11 mouse cellular contexts compared by ENCODE assay signal in the genomic region with DNA sequence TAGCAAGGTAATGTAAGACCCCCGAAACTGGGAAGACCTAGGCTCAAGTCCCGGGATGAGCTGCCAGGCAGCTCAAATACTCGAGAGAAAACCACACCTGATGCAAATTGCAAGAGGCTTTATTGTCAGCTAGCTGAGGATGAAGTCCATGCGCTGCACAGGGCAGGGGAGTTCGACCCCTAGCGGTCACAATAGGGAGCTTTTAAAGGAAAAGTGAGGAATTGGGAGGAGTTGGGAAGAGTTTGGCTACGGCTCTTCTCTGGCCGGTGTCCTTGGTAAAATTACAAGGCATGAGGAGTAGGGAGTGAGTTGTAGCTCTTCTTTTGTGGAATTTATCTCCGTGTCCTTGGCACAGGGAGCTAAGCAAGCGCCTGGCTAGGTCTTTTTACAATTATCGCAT. TPM values are rescaled to one million over a fixed set of nuclear protein-coding genes. Genes with fewer than 3 reads are reported as not detected.
DNase-seq lines count a peak whose midpoint lies in the region; ATAC-seq and TF ChIP-seq lines count a peak whose summit lies in the region.
"Had no signal": no experiment of that assay in that cellular context is flagged by ENCODE, and none has a peak within 500 bp of the region (broad histone marks: within the 10 kb centered on the region; RNA-seq: fewer than 3 reads in every experiment).

No protein-coding gene starts in this region.

- DNase-seq in liver, adult 2 months (ENCODE audit: extremely low read depth, low read depth, low spot score) = peak; percentile 12
- no peak for DNase-seq in liver, embryonic 11.5 days (ENCODE audit: low spot score)
- peak; percentile 56 for DNase-seq in adrenal gland, adult 8-10 months
- DNase-seq in gastrocnemius, postnatal 10 days = peak; percentile 21
- DNase-seq in ovary, postnatal 36 days (ENCODE audit: low spot score) = peak; percentile 38
- DNase-seq in layer of hippocampus, postnatal 10 days (ENCODE audit: low spot score in 2 of 2) = no peak
- DNase-seq in spleen, adult 12 weeks (ENCODE audit: low spot score) = no peak
- DNase-seq in layer of hippocampus, adult 8-10 months (ENCODE audit: low spot score in 2 of 2) = no peak
- DNase-seq: liver, embryonic 13.5 days had no signal

- ATAC-seq in liver, embryonic 11.5 days (replicated peaks; ENCODE audit: low FRiP score) = no peak

- no peaks in the 10 kb centered on the region for H3K79me2 ChIP-seq in liver, adult 2 months (ENCODE audit: control insufficient read depth, insufficient read depth, low read length)

- no peak for TF ChIP-seq POLR2A in liver, adult 2 months (IDR thresholded peaks at IDR 0.05; ENCODE audit: extremely low read depth, insufficient read depth, low read length)

- 37% methylated on average over 11 of the region's 11 CpGs for WGBS in liver, adult 2 months
- WGBS in liver, embryonic 11.5 days = 40% methylated on average over 11 of the region's 11 CpGs

- no peaks in the 10 kb centered on the region for H3K4me1 ChIP-seq in liver, adult 2 months (ENCODE audit: control insufficient read depth, insufficient read depth, low read length)
- H3K4me1 ChIP-seq in liver, embryonic 11.5 days (replicated peaks; ENCODE audit: control insufficient read depth, insufficient read depth, low read length) = no peaks in the 10 kb centered on the region
- H3K4me1 ChIP-seq: liver, embryonic 13.5 days; neural tube, embryonic 13.5 days had no signal

- H3K36me3 ChIP-seq in liver, adult 2 months (ENCODE audit: control insufficient read depth, insufficient read depth, low read length) = no peaks in the 10 kb centered on the region
- H3K36me3 ChIP-seq in liver, embryonic 11.5 days (ENCODE audit: control insufficient read depth, insufficient read depth, low read length) = no peaks in the 10 kb centered on the region
- H3K36me3 ChIP-seq: liver, embryonic 13.5 days; neural tube, embryonic 13.5 days had no signal

- no peak overlapping the region for H3K9ac ChIP-seq in liver, adult 2 months (ENCODE audit: low read depth, low read length)
- no peak overlapping the region for H3K9ac ChIP-seq in liver, embryonic 11.5 days (ENCODE audit: low read depth, low read length)
- H3K9ac ChIP-seq: liver, embryonic 13.5 days; neural tube, embryonic 13.5 days had no signal

- no peak overlapping the region for H3K4me3 ChIP-seq in liver, adult 2 months (ENCODE audit: insufficient read depth, low read depth, low read length)
- no peak overlapping the region for H3K4me3 ChIP-seq in liver, embryonic 11.5 days (ENCODE audit: low read depth, low read length)
- H3K4me3 ChIP-seq: liver, embryonic 13.5 days; neural tube, embryonic 13.5 days had no signal

- peak; percentile 60 for TF ChIP-seq CTCF in liver, adult 2 months (IDR thresholded peaks at IDR 0.05; ENCODE audit: low read depth, low read length)

- H3K4me2 ChIP-seq in liver, embryonic 11.5 days = no peak overlapping the region
- H3K4me2 ChIP-seq: neural tube, embryonic 13.5 days had no signal

- H3K27ac ChIP-seq in liver, adult 2 months (replicated peaks; ENCODE audit: insufficient read depth, low read depth, low read length) = no peak overlapping the region
- H3K27ac ChIP-seq in liver, embryonic 11.5 days (ENCODE audit: low read depth, low read length) = no peak overlapping the region
- H3K27ac ChIP-seq: liver, embryonic 13.5 days; neural tube, embryonic 13.5 days had no signal

- no peaks in the 10 kb centered on the region for H3K9me3 ChIP-seq in liver, embryonic 11.5 days (ENCODE audit: control insufficient read depth, low read length)
- H3K9me3 ChIP-seq: liver, embryonic 13.5 days; neural tube, embryonic 13.5 days had no signal

- H3K27me3 ChIP-seq in liver, adult 2 months (ENCODE audit: control insufficient read depth, insufficient read depth, low read length) = no peaks in the 10 kb centered on the region
- H3K27me3 ChIP-seq in liver, embryonic 11.5 days (replicated peaks; ENCODE audit: control insufficient read depth, insufficient read depth, low read length) = no peaks in the 10 kb centered on the region
- H3K27me3 ChIP-seq: liver, embryonic 13.5 days; neural tube, embryonic 13.5 days had no signal

RNA-seq across cellular contexts. Expression of a gene that starts 16.9 kb away (rescaled TPM):
- total RNA-seq in liver, adult 2 months (2014; rRNA removed) = not detected in 2 replicates
- 0.16 and 0.19 TPM in 2 replicates for polyA plus RNA-seq in liver, adult 2 months (2012; rRNA removed)
- polyA plus RNA-seq in liver, embryonic 11.5 days (2014; fragmentation: Nextera tagmentation; extraction: Ambion mirVana) = 1.4 and 1.7 TPM in 2 replicates
- 1 to 10 TPM; 2.5 to 3.4 (median 3.1) TPM for total RNA-seq in adrenal gland, adult 8-10 months (2022)
- total RNA-seq in gastrocnemius, postnatal 10 days (2021) = 1 to 10 TPM; 1.1 to 1.7 TPM
- 10 to 100 TPM; 16.2 to 19.8 TPM for total RNA-seq in layer of hippocampus, postnatal 10 days (2021)
- 10 to 100 TPM; 16.1 to 30.5 (median 22.7) TPM for total RNA-seq in layer of hippocampus, adult 8-10 months (2022)

RNA-seq across cellular contexts. Expression of a gene that starts 40.9 kb away (rescaled TPM):
- 0.46 and 0.60 TPM in 2 replicates for total RNA-seq in liver, adult 2 months (2014; rRNA removed)
- 0.53 and 1.0 TPM in 2 replicates for polyA plus RNA-seq in liver, adult 2 months (2012; rRNA removed)
- polyA plus RNA-seq in liver, embryonic 11.5 days (2014; fragmentation: Nextera tagmentation; extraction: Ambion mirVana) = 3.1 and 3.7 TPM in 2 replicates
- 1 to 10 TPM; 4.5 to 9.9 (median 6.9) TPM for total RNA-seq in adrenal gland, adult 8-10 months (2022)
- total RNA-seq in gastrocnemius, postnatal 10 days (2021) = 10 to 100 TPM; 12.2 to 13.5 TPM
- total RNA-seq in layer of hippocampus, postnatal 10 days (2021) = 1 to 10 TPM; 2.0 to 2.2 TPM
- total RNA-seq in layer of hippocampus, adult 8-10 months (2022) = 1 to 10 TPM in 3 of 4 experiments, under 1 TPM in 1; 0.74 to 2.0 (median 1.8) TPM

RNA-seq across cellular contexts. Expression of a gene that starts 44.6 kb away (rescaled TPM):
- not detected in 2 replicates for total RNA-seq in liver, adult 2 months (2014; rRNA removed)
- not detected in 2 replicates for polyA plus RNA-seq in liver, adult 2 months (2012; rRNA removed)
- polyA plus RNA-seq in liver, embryonic 11.5 days (2014; fragmentation: Nextera tagmentation; extraction: Ambion mirVana) = not detected in 2 replicates
- not detected for total RNA-seq in adrenal gland, adult 8-10 months (2022)
- total RNA-seq in gastrocnemius, postnatal 10 days (2021) = not detected
- 1 to 10 TPM; 1.5 to 2.1 TPM for total RNA-seq in layer of hippocampus, postnatal 10 days (2021)
- 1 to 10 TPM; 2.2 to 3.8 (median 2.4) TPM for total RNA-seq in layer of hippocampus, adult 8-10 months (2022)
- polyA plus RNA-seq: gonadal fat pad, adult 2 months; liver, embryonic 13.5 days; neural tube, embryonic 13.5 days had no signal

Comparison
In these comparisons a context has a peak if more than half of its experiments do, and no peak if none do; other contexts are left out.
1. DNase-seq: peak in liver, adult 2 months (single experiment), adrenal gland, adult 8-10 months (single experiment), gastrocnemius, postnatal 10 days (single experiment) and ovary, postnatal 36 days (single experiment); none in liver, embryonic 11.5 days (single experiment), layer of hippocampus, postnatal 10 days (0 of 2), spleen, adult 12 weeks (single experiment) and layer of hippocampus, adult 8-10 months (0 of 2).